Mouse (Mus musculus) lung, embryonic 14.5 days (tissue): ENCODE measurements at regions not wholly inside any gene's neighbourhood (a gene's known extent, or its start where the extent isn't known, plus 50 kb on each side); places are given as distances from the start of the nearest gene placed in this dataset.

Source experiments
- ATAC-seq: fragments of 200-750 bp; cut with Nextera tagmentation; 2 replicates; pipeline ENCODE4 v1.8.0; 2017; ENCODE audit warnings: mild to moderate bottlenecking, moderate TSS enrichment, moderate library complexity; ENCODE audit not compliant: insufficient read depth
- DNase-seq: peaks from one replicate; pipeline ENCODE4 v3.0.0-alpha.2; 2015
- H3K27ac ChIP-seq: fragments of 300-500 bp; sonication (generic); 2 replicates; pipeline ENCODE4 v1.5.1; 2014; ENCODE audit warnings: low read depth, mild to moderate bottlenecking, moderate library complexity
- H3K27me3 ChIP-seq: fragments of 300-500 bp; sonication (generic); 2 replicates; pipeline ENCODE4 v1.6.1; 2014; ENCODE audit warnings: low read length, control low read depth; ENCODE audit not compliant: insufficient read depth
- H3K36me3 ChIP-seq: fragments of 300-500 bp; sonication (generic); 2 replicates; pipeline ENCODE4 v1.6.1; 2014; ENCODE audit warnings: control low read depth; ENCODE audit not compliant: insufficient read depth
- H3K4me1 ChIP-seq: fragments of 300-500 bp; sonication (generic); 2 replicates; pipeline ENCODE4 v1.6.1; 2014; ENCODE audit warnings: antibody characterized with exemption, control low read depth; ENCODE audit not compliant: insufficient read depth
- H3K4me2 ChIP-seq: fragments of 300-500 bp; sonication (generic); 2 replicates; pipeline ENCODE4 v1.6.1; 2014; ENCODE audit warnings: mild to moderate bottlenecking
- H3K4me3 ChIP-seq: fragments of 300-500 bp; sonication (generic); 2 replicates; pipeline ENCODE4 v1.5.1; 2014; ENCODE audit warnings: low read depth, low read length
- H3K9ac ChIP-seq: fragments of 300-500 bp; sonication (generic); 2 replicates; pipeline ENCODE4 v1.6.1; 2014
- H3K9me3 ChIP-seq: fragments of 300-500 bp; sonication (generic); 2 replicates; pipeline ENCODE4 v1.6.1; 2016; ENCODE audit warnings: low read depth, low read length, control low read depth
- CTCF ChIP-seq: IDR thresholded peaks from 2 replicates; pipeline ENCODE4 v1.5.1; 2016; ENCODE audit warnings: antibody characterized with exemption, low read depth
- WGBS: fragments of 180-500 bp; shearing (Covaris S2); extraction: QIAGEN DNeasy Blood & Tissue Kit; methylation state at CpG from one replicate; pipeline ENCODE4 v1.1.7; 2014; 5-methylcytosine and 5-hydroxymethylcytosine counted together

DNA sequence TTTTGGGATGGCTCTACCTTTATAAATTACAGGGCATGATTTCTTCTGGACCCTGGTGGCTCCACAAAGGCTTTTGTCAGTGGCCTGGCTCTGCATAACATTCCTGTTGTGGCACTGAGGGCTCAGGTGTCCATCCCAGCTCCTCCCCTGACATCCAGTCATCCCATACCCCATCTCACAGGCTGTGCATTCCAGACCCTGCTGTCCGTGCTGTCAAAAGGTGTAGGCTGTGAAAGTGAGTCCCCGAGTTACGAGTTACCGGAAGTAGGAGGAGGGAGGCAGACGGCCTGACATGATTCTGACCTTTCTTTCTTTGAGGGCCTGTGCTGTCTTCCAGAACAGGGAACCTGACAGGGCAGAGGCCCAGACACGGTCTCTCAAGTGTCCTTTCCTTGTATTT, 397.6 kb downstream of the Irx1 start:
- Histone ChIP-seq H3K9me3 (no peaks in the 10 kb centered on the region), H3K27ac (no peak overlapping the region), H3K4me1 (no peaks in the 10 kb centered on the region), H3K27me3 (no peaks in the 10 kb centered on the region), H3K9ac (no peak overlapping the region), H3K4me2 (no peak overlapping the region), H3K36me3 (no peaks in the 10 kb centered on the region), H3K4me3 (no peak overlapping the region)
- ATAC-seq (no peak), DNase-seq (no peak)
- no peak for TF ChIP-seq CTCF
- WGBS, result 38% methylated on average over 6 of the region's 6 CpGs

DNA sequence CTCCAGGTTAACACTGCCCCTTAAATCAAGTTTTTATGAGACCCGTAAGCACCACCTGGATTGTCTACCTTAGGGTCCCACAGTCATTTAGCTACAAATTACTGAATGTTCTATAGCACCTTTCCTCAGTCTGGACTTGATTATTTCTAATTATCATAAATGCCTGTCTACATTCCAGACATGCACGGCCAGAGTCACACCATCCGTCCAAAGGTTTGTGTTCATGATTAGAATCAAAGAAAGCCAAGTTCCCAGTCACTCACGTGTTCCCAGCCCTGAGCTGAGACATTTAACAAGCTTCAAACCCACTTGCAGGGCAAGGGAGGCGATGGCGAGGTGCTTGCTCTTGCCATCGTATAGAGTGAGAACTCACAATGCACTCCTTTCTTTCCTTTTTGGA, 398.1 kb downstream of the Irx1 start:
- no peak for ATAC-seq
- Histone ChIP-seq H3K36me3 (no peaks in the 10 kb centered on the region), H3K4me3 (no peak overlapping the region), H3K4me2 (no peak overlapping the region), H3K9ac (no peak overlapping the region), H3K27ac (no peak overlapping the region), H3K4me1 (no peaks in the 10 kb centered on the region), H3K27me3 (no peaks in the 10 kb centered on the region), H3K9me3 (no peaks in the 10 kb centered on the region)
- TF ChIP-seq CTCF, result no peak
- DNase-seq, result no peak
- WGBS, result 74% methylated on average over 7 of the region's 7 CpGs

DNA sequence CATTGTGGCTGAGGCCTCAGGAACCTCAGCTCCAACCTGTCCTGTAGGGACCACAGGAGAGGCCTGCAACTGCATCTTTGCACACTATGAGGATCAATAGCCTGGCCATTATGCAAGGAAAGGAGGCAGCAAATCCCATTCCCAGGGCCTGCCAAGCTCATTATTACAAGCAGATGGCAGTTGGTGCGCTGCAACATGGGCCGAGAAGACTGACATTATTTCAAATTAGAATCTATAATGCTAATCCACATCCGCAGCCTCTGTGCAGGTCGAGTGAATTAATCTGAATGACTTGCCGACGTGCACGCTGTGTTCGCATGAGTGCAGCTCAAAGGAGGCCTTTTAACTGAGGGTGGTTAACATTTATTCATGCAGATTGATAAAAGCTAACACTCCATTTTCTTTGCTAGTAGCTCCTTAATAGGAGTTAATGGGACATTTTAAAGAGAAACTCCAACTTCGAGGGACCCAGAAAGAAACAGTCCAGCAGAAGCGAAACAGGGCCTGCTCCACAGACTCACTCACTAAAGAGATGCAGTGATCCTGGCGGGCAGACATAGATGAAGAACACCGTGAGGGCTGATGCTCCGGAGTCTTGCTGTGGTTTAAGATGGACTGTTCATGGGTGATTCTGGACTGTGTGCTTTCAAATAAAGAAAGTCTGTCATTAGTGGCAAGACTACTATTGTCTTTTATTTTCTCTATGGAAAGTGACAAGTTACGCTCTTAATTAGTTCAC, 404.9 kb downstream of the Irx1 start:
- DNase-seq, result no peak
- TF ChIP-seq CTCF, result no peak
- no peak for ATAC-seq
- WGBS, result 84% methylated on average over 14 of the region's 14 CpGs
- no peak overlapping the region for H3K4me3 ChIP-seq
- H3K27ac ChIP-seq, result no peak overlapping the region
- no peak overlapping the region for H3K4me2 ChIP-seq
- no peaks in the 10 kb centered on the region for H3K4me1 ChIP-seq
- no peak overlapping the region for H3K9ac ChIP-seq
- no peaks in the 10 kb centered on the region for H3K9me3 ChIP-seq
- H3K36me3 ChIP-seq, result no peaks in the 10 kb centered on the region
- H3K27me3 ChIP-seq, result no peaks in the 10 kb centered on the region

DNA sequence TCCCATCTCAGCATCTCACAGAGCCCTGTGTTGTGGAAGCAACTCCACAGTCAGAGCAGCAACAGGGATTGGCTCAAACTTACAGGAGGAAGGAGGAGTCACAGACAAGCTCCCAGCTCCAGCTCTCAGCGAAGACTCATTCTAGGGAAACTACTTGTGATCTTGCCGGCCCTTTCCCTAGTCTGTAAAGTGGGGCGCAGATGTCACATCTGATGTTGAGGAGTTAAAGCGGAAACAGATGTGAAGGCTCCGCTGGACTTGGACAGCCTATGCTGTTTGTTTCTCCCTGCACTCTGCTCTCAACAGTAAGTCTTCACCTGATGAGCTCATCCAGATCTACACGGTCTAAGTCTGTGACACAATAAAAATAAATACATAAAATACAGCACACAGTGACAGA, 408.1 kb downstream of the Irx1 start:
- DNase-seq (no peak), ATAC-seq (no peak)
- Histone ChIP-seq H3K27me3 (no peaks in the 10 kb centered on the region), H3K9me3 (no peaks in the 10 kb centered on the region), H3K36me3 (no peaks in the 10 kb centered on the region), H3K4me3 (no peak overlapping the region), H3K27ac (no peak overlapping the region), H3K4me1 (no peaks in the 10 kb centered on the region), H3K4me2 (no peak overlapping the region), H3K9ac (no peak overlapping the region)
- WGBS, result 68% methylated on average over 6 of the region's 6 CpGs
- TF ChIP-seq CTCF, result no peak

DNA sequence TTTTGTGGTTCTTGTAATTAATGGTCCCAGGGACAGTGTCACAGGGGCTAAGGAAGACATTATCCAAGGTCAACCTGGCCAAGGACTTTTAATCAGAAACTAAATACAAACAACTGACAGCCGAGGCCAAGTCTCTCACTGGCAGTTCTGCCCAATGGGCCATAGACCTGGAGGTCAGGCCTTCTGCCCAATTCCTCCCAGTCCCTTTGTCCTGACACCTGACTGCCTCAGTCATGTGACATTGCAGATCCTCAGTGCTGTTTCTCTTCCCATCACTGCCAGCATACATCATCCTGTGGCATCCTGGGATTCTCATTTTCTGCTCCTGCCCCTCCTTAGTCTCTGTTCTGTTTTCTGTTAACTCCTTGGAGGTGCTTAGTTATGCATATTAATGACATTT, 413.4 kb downstream of the Irx1 start:
- Histone ChIP-seq H3K4me3 (no peak overlapping the region), H3K36me3 (no peaks in the 10 kb centered on the region), H3K9me3 (no peaks in the 10 kb centered on the region), H3K9ac (no peak overlapping the region), H3K4me1 (no peaks in the 10 kb centered on the region), H3K27ac (no peak overlapping the region), H3K27me3 (no peaks in the 10 kb centered on the region), H3K4me2 (no peak overlapping the region)
- no peak for ATAC-seq
- TF ChIP-seq CTCF, result no peak
- WGBS, result 8% methylated on average over 1 of the region's 1 CpGs
- DNase-seq, result no peak

DNA sequence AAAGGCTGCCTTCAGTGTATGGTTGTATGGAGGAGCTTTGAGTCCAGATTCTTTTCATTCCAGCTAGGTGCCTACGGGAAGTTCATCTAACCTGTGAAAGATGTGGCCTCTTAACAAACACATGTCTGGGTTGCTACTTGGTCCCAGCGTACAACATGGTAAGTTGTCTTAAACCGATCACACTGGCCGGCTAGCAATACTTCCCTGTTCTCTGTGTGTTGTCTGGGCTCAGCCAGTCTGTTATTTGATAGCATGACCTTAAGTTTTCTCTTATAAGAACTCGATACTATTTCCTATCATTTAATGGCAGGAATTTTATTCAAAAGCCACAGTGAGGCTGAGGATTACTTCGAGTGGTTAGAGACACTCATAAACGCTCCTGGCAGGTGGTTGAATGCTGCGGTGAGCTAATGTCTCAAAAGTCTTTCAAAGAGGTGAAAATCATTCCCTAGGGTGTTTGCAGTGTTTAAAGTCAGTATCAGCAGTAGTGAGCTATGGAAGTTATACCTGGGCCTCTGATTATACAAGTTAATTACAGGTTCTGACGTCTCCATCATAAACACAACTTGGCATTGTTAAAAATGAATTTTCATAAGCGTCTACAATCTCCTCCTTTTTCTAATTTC, 414.2 kb downstream of the Irx1 start:
- Histone ChIP-seq H3K9me3 (no peaks in the 10 kb centered on the region), H3K4me2 (no peak overlapping the region), H3K27me3 (no peaks in the 10 kb centered on the region), H3K4me1 (no peaks in the 10 kb centered on the region), H3K4me3 (no peak overlapping the region), H3K9ac (no peak overlapping the region), H3K27ac (no peak overlapping the region), H3K36me3 (no peaks in the 10 kb centered on the region)
- TF ChIP-seq CTCF, result no peak
- ATAC-seq, result no peak
- DNase-seq, result no peak
- WGBS, result 68% methylated on average over 10 of the region's 10 CpGs

DNA sequence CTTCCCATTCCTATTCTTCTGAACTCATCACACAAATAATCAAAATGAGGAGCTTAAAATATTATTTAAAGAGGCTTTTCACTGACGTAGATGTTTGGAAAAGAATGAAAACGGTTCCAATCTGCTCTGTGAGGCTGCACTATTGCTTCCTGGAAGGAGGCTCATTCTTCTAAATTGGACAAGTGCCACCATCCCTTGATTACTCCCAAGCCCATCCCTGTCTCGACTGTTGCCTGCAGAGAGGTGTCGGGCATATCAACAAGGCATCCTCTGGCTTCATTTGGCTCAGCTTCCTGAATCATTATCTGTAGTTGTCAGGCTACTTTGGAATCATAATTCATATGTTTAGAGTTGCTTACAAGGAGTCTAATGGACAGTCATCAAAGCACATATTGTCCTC, 425.3 kb downstream of the Irx1 start:
- Histone ChIP-seq H3K4me2 (no peak overlapping the region), H3K9ac (no peak overlapping the region), H3K9me3 (no peaks in the 10 kb centered on the region), H3K27ac (no peak overlapping the region), H3K36me3 (no peaks in the 10 kb centered on the region), H3K27me3 (no peaks in the 10 kb centered on the region), H3K4me1 (no peaks in the 10 kb centered on the region), H3K4me3 (no peak overlapping the region)
- 53% methylated on average over 4 of the region's 4 CpGs for WGBS
- TF ChIP-seq CTCF, result no peak
- DNase-seq, result no peak
- ATAC-seq, result no peak
